Mouse (Mus musculus): ENCODE measurements around the gene Wdr76. TPM values are rescaled to one million over a fixed set of nuclear protein-coding genes. Genes with fewer than 3 reads are reported as not detected.

Gene Wdr76
- polyA plus RNA-seq, 1 experiment from 2014 or later = 5.8 TPM

DNA sequence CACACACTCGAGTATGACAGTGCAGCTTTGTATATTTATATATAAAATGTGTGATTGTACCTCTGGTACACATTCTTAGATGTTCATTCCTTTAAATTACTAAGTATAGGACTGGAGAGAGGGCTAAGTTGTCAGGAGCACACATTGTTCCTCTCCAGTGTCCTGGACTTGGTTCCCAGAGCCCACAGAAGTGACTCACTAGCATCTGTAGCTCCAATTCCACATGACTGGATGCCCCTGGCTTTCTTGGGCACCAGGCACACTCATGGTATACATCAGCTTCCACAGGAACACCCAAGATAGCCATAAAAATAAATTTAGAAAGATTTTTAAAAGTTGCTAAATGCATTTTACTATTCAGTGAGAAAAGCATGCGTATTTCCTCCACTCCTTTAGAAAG is 18.5 kb downstream of the Wdr76 start:
- Histone ChIP-seq H3K9me3 (no peaks in the 10 kb centered on the region), H3K4me2 (no peak overlapping the region), H3K4me1 (replicated peaks) (no peaks in the 10 kb centered on the region), H3K4me3 (no peak overlapping the region), H3K9ac (no peak overlapping the region), H3K27ac (no peak overlapping the region), H3K27me3 (no peaks in the 10 kb centered on the region), H3K36me3 (peaks cover 6% of the 10 kb centered on the region; the same call in 1 of the 2 replicates)
- ATAC-seq (ENCODE audit: low FRiP score) = no peak
- 92% methylated on average over 2 of the region's 2 CpGs for WGBS

DNA sequence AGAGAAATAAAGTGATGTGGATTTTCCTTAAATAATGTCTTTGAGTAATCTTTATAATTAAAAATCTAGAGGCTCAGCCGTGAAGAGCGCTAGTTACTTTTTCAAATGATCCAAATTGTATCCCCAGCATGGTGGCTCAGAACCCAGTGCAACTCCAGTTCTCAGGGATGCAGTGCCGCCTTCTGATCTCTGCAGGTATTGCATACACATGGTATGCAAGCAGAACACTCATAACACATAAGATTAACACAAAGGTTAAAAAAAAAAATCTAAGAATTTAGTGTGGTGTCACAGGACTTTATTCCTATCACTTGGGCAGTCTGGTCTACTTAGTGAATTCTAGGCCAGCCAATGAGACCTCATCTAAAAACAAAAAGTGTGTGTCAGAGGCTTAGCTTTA is 38.3 kb downstream of the Wdr76 start:
- H3K9ac ChIP-seq = no peak overlapping the region
- H3K36me3 ChIP-seq = peaks cover 69% of the 10 kb centered on the region
- H3K4me3 ChIP-seq = no peak overlapping the region
- no peak overlapping the region for H3K4me2 ChIP-seq
- WGBS = 97% methylated on average over 3 of the region's 3 CpGs
- H3K4me1 ChIP-seq (replicated peaks) = no peaks in the 10 kb centered on the region
- ATAC-seq (ENCODE audit: low FRiP score) = no peak
- no peaks in the 10 kb centered on the region for H3K27me3 ChIP-seq
- no peaks in the 10 kb centered on the region for H3K9me3 ChIP-seq
- H3K27ac ChIP-seq = no peak overlapping the region

DNA sequence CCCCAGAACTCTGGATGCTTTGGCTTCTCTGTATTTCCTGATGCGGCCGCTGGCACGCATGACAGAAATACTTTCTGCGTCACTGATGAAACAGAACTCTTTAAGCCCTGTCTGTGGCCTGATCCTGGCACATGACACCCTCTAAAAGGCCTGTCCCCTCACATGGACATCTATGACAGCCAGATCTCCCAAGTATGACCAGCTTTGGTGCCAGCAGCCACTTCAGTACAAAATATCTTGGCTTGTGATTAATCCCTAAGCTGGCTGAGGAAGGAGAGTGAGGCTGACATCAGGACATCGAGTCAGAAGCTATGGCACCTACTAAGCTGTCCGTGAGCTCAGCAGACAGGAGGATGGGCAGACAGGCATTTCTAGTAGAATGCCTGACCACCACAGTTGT is 43.1 kb downstream of the Wdr76 start:
- no peaks in the 10 kb centered on the region for H3K4me1 ChIP-seq (replicated peaks)
- no peak overlapping the region for H3K4me2 ChIP-seq
- no peak overlapping the region for H3K27ac ChIP-seq
- no peak overlapping the region for H3K9ac ChIP-seq
- WGBS = 92% methylated on average over 6 of the region's 6 CpGs
- no peak for ATAC-seq (ENCODE audit: low FRiP score)
- peaks cover 80% of the 10 kb centered on the region for H3K36me3 ChIP-seq
- no peaks in the 10 kb centered on the region for H3K27me3 ChIP-seq
- no peaks in the 10 kb centered on the region for H3K9me3 ChIP-seq
- no peak overlapping the region for H3K4me3 ChIP-seq

DNA sequence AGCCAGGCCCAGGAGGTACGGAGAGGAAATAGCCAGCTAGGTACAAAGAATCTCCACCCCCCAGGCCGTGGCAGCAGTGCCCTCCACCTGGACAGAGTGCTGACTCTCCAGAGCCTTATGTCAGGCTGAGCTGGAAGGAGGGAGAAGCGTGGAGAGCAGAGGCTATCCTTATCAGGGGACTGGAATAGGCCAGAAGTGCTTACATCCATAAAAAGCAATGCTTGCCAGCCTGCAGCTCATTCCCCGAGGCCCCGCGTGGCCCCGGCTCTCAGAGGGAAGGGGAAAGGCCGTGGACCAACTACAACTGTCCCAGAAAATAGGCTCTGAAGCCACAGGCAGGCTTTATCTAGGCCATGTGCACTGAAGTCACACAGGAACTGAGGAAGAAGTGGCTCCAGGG is 44.7 kb downstream of the Wdr76 start:
- Histone ChIP-seq H3K36me3 (peaks cover 82% of the 10 kb centered on the region), H3K27me3 (no peaks in the 10 kb centered on the region), H3K27ac (no peak overlapping the region), H3K4me2 (no peak overlapping the region), H3K9me3 (no peaks in the 10 kb centered on the region), H3K4me3 (no peak overlapping the region), H3K9ac (no peak overlapping the region), H3K4me1 (replicated peaks) (no peaks in the 10 kb centered on the region)
- 90% methylated on average over 8 of the region's 8 CpGs for WGBS
- no peak for ATAC-seq (ENCODE audit: low FRiP score)

DNA sequence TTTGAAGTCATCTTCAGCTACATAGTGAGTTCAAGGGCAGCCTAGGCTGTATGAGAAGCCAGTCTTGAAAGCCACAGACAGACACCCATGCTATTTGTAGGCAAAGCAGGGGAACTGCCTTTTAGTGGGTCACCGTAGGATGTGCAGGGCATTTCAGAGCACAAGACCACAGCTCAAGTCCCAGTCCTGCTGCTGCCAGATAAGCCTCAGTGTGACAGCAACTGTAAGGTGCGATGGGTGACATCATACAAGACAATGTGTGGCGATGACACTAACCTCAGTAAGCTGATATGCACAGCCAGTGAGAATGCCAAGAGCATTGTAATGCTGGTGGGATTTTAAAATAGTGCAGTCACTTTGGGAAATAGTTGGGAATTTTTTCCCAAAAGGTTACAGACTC is 56.6 kb downstream of the Wdr76 start:
- no peak overlapping the region for H3K27ac ChIP-seq
- WGBS = 93% methylated on average over 3 of the region's 3 CpGs

DNA sequence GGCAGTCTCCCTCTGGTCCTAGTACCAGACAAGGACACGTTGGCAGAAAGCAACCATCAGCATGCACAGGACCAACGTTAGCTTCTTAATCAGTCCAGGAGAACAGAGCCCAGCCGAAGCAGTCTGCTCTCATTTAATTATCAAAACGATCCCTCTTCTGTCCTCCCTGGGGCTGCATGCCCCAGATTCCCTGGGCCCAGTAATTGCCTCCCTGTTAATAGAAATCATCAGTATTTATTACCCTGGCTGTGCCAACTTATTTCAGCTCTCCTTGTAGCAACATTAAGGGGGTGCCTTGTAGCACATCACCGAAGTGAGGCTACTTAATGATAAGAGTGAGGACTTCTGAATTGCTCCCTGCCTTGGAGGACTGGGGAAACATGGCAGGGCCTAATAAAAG is 59.4 kb downstream of the Wdr76 start:
- H3K4me2 ChIP-seq = no peak overlapping the region
- H3K36me3 ChIP-seq = peaks cover 61% of the 10 kb centered on the region
- H3K27ac ChIP-seq = peak overlapping the region; percentile 50; the same call in 1 of the 2 replicates
- 52% methylated on average over 5 of the region's 5 CpGs for whole genome bisulfite sequencing
- H3K9me3 ChIP-seq = no peaks in the 10 kb centered on the region
- no peaks in the 10 kb centered on the region for H3K27me3 ChIP-seq
- ATAC-seq (ENCODE audit: low FRiP score) = peak; percentile 59; the same call in 1 of the 2 replicates
- H3K9ac ChIP-seq = no peak overlapping the region
- no peak overlapping the region for H3K4me3 ChIP-seq
- H3K4me1 ChIP-seq (replicated peaks) = 0 out of 2 replicates have a peak, but pooled peaks cover 7% of the 10 kb centered on the region

More for the DNA sequence above, 56.6 kb downstream of the Wdr76 start:
- 0 out of 2 replicates have a peak, but pooled peaks cover 7% of the 10 kb centered on the region for H3K4me1 ChIP-seq (replicated peaks)
- no peaks in the 10 kb centered on the region for H3K9me3 ChIP-seq
- ATAC-seq (ENCODE audit: low FRiP score) = no peak
- H3K36me3 ChIP-seq = peaks cover 61% of the 10 kb centered on the region
- H3K27me3 ChIP-seq = no peaks in the 10 kb centered on the region
- no peak overlapping the region for H3K9ac ChIP-seq
- H3K4me2 ChIP-seq = no peak overlapping the region
- no peak overlapping the region for H3K4me3 ChIP-seq

DNA sequence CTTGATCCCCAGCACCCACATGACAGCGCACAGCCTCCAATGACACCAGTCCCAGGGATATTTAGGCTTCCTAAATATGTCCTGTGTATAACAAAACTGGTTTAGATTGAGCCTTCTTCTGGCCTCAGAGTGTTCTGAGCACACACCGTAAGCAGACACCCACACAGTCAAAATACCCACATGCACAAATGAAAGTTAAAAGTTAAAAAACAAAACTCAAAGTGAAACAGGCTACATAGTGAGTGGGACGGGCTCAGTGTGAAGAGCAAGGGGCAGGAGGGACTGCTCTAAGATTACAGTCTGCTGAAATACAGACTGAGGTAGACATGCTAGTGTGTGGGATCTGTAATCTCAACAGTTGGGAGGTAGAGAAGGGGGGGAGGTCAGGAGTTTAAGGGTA is 63.5 kb downstream of the Wdr76 start:
- no peak overlapping the region for H3K4me2 ChIP-seq
- H3K9me3 ChIP-seq = no peaks in the 10 kb centered on the region
- 0 out of 2 replicates have a peak, but pooled peaks cover 7% of the 10 kb centered on the region for H3K4me1 ChIP-seq (replicated peaks)
- 94% methylated on average over 3 of the region's 3 CpGs for WGBS
- no peaks in the 10 kb centered on the region for H3K27me3 ChIP-seq
- peaks cover 48% of the 10 kb centered on the region for H3K36me3 ChIP-seq
- no peak overlapping the region for H3K9ac ChIP-seq
- no peak for ATAC-seq (ENCODE audit: low FRiP score)
- no peak overlapping the region for H3K4me3 ChIP-seq
- no peak overlapping the region for H3K27ac ChIP-seq

DNA sequence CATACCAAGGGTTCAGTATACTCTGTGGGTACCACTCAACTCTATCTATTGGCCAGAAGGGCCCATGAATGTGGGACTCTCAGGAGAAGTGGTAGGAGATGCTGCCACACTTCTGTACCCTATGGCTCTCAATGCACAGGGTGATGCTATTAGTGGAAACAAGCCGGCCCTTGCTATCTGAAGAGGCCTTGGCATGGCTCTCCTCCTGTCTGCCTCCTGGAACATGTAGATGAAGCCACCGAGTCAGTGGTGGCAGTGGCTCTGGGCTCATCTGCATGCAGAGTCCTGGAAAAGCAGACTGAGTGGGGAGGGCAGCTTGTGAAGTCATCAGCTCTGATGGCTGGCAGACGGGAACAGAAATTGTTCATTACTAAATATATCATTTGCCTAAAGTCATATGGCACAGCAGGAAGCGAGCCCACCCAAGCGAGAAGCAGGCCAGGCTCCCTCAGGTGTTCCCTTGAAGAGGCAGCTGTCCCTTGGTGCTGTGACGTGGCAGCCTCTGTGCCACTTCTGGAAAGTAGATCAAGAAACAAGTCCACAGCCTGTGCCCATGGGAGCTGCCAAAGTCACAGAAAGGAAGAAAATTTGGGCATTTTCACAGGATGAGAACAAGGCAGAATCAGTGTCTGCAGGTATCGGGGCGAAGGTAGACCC is 64.6 kb downstream of the Wdr76 start:
- H3K9ac ChIP-seq = no peak overlapping the region
- peaks cover under 1% of the 10 kb centered on the region; the same call in 1 of the 2 replicates for H3K4me1 ChIP-seq (replicated peaks)
- H3K36me3 ChIP-seq = peaks cover 51% of the 10 kb centered on the region
- no peak overlapping the region for H3K4me3 ChIP-seq
- H3K27me3 ChIP-seq = no peaks in the 10 kb centered on the region
- no peaks in the 10 kb centered on the region for H3K9me3 ChIP-seq
- no peak for ATAC-seq (ENCODE audit: low FRiP score)
- no peak overlapping the region for H3K4me2 ChIP-seq
- WGBS = 83% methylated on average over 8 of the region's 8 CpGs
- H3K27ac ChIP-seq = no peak overlapping the region

DNA sequence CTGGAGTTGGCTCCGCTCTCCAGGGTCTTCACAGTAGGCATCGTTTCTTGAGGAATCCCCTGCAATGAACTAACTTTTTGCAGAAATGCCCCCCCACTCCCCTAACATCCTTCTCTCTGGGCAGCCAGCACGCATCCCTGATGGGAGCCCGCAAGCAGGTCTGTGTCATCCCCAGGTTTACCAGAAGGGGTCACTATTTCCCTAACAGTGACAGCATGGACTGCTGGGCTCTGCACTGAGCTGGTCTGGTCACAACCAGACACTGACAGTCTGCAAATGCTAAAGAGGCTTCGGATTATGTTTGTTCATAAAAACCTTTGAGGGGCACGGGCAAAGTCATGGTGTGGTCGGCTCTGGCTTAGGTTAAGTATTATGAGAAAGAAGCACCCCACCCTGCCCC is 65.3 kb downstream of the Wdr76 start:
- Histone ChIP-seq H3K9me3 (no peaks in the 10 kb centered on the region), H3K9ac (no peak overlapping the region), H3K4me2 (no peak overlapping the region), H3K27ac (no peak overlapping the region), H3K27me3 (no peaks in the 10 kb centered on the region), H3K4me1 (replicated peaks) (no peaks in the 10 kb centered on the region; the same call in 1 of the 2 replicates), H3K36me3 (peaks cover 47% of the 10 kb centered on the region), H3K4me3 (no peak overlapping the region)
- 21% methylated on average over 7 of the region's 7 CpGs for WGBS
- peak; percentile 90 for ATAC-seq (ENCODE audit: low FRiP score)

DNA sequence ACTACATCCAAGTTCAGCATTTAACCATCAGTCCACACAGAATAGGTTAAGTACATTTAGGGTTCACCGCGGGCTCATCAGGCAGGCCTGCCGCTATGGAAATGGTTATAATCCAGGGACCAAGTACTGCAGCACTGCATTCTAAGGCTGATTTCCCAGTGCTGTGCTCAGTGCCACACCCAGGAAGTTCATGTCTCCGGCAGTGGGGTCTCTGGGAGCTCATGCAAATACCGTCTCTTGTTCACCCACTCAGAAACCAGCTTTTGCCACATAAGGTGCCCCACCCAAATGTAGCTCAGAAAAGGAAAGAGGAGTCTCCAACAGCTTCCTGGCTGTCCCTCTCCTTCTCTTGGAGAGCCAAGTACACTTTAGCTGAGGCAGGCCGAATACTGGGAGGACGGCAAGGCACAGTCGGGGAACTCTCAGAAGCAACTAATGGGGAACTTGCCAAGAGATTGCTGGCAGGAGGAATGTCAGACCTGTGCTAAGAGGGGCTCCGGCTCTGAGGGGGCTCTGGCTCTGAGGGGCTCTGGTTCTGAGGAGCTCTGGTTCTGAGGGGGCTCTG is 67.6 kb downstream of the Wdr76 start:
- no peaks in the 10 kb centered on the region for H3K9me3 ChIP-seq

DNA sequence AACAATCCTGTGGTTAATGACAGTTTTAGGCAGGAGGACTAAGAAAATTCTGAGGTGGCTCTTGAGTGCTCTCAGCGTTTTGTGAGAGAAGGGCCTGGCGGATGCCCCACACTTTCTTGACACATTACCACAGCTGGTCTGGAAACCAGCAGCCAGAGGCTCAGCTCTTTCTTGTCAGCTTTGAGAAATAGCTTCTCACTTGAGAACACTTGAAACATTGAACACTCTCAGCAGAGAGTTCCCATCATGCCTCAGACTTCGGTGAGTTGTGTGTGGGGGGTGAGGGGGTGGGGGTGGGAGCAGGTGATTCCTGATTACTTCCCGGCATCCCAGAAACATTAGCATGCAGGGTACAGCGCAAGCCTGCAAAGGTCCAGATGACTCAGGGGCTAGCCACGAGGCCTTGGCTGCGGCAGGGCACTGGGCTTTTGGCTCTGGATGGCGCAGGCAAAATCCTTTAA is 69.2 kb downstream of the Wdr76 start:
- Histone ChIP-seq H3K9me3 (no peaks in the 10 kb centered on the region), H3K4me2 (no peak overlapping the region), H3K4me3 (no peak overlapping the region), H3K27me3 (no peaks in the 10 kb centered on the region), H3K36me3 (peaks cover 24% of the 10 kb centered on the region), H3K4me1 (replicated peaks) (no peaks in the 10 kb centered on the region; the same call in 1 of the 2 replicates), H3K27ac (no peak overlapping the region), H3K9ac (no peak overlapping the region)
- ATAC-seq (ENCODE audit: low FRiP score) = 0 out of 2 replicates have a peak, but pooled peaks have one; percentile 15
- 57% methylated on average over 8 of the region's 8 CpGs for WGBS

More for the DNA sequence above, 67.6 kb downstream of the Wdr76 start:
- WGBS = 82% methylated on average over 9 of the region's 9 CpGs
- no peak for ATAC-seq (ENCODE audit: low FRiP score)
- Histone ChIP-seq H3K27me3 (no peaks in the 10 kb centered on the region), H3K4me3 (no peak overlapping the region), H3K9ac (no peak overlapping the region), H3K4me2 (no peak overlapping the region), H3K36me3 (peaks cover 32% of the 10 kb centered on the region), H3K4me1 (replicated peaks) (no peaks in the 10 kb centered on the region; the same call in 1 of the 2 replicates), H3K27ac (no peak overlapping the region)

DNA sequence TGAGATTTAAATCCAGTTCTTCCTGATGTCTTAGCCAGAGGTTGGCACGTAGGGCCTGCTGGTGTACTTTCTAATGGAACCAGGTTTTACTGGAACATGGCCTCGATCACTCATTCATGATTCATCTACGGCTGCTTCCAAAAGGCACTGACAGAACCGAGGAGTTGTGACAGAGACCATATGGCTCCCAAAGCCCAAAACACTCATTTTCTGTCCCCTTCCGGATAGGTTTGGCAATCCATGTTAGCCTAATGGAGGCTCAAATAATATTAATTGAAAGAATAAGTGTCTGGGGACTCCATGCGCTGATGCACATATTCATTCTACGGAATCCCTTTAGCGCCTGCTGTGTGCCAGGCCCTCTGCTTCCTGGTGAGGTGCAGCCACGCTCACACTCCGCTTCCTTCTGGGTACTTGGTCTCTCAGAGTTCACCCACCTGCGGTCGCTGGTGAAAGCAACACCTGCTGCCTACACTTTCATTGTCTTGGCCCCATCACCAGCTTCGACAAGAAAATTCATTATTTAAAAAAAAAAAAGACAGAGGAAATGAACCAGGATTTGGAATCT is 76.4 kb downstream of the Wdr76 start:
- Histone ChIP-seq H3K9me3 (no peaks in the 10 kb centered on the region), H3K4me1 (replicated peaks) (peaks cover 16% of the 10 kb centered on the region), H3K9ac (no peak overlapping the region), H3K4me3 (no peak overlapping the region), H3K27me3 (no peaks in the 10 kb centered on the region), H3K36me3 (peaks cover 15% of the 10 kb centered on the region), H3K4me2 (no peak overlapping the region), H3K27ac (0 out of 2 replicates have a peak overlapping the region, but pooled peaks have one; percentile 25)
- 70% methylated on average over 13 of the region's 13 CpGs for WGBS
- no peak for ATAC-seq (ENCODE audit: low FRiP score)
